Mouse (Mus musculus): ENCODE results near the gene Prelp. TPM values are rescaled to one million over a fixed set of nuclear protein-coding genes. Genes with fewer than 3 reads are reported as not detected.

Gene Prelp
- total RNA-seq, 2 experiments from 2014 or later = not detected

DNA sequence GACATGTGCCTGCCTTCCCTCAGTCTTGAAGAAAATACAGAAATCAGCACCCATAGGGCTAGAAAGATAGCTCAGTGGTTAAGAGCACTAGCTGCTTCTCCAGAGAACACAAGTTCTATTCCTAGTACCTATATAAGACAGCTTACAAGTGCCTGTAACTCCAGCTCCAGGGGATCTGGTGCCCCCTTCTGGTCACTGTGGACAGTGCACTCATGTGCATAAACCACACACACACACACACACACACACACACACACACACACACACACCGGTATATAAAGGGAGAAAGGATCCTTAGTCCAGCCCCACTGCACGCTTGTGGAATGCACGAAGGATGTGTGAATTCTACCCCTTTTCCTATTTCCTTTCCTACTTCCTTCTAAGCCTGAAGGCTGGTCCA lies 15.0 kb upstream of the Prelp start:
- ATAC-seq (replicated peaks; ENCODE audit: poor library complexity, severe bottlenecking) = no peak

DNA sequence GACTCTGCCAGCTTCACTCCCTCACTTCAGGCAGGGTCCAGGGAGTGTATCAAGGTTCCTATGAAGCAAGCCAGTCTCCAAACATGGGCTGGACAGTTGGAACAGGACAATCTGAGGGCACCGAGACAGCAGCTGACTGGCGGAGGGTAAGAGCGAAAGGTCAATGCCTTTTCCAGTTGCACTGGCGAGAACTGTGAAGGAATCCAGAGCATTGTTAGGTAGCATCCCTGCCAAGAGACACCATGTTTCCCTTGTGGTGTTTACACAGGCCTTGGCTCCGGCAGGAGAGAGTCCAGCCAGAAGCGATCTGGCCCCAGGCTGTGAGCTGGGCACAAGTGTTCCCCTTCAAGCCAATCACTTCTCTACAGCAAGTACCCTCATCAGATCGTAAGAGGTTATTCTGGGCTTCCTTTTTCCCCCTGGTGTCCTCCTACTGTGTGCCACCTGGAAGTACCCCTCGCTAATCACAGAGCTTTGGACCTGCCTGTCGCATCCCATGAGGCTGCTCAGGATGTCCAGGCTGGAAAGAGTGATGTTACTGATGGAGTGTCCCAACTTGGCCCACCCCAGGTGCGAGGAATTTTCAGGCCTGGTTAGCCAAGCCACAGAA lies 13.2 kb upstream of the Prelp start:
- ATAC-seq (replicated peaks; ENCODE audit: poor library complexity, severe bottlenecking) = no peak

DNA sequence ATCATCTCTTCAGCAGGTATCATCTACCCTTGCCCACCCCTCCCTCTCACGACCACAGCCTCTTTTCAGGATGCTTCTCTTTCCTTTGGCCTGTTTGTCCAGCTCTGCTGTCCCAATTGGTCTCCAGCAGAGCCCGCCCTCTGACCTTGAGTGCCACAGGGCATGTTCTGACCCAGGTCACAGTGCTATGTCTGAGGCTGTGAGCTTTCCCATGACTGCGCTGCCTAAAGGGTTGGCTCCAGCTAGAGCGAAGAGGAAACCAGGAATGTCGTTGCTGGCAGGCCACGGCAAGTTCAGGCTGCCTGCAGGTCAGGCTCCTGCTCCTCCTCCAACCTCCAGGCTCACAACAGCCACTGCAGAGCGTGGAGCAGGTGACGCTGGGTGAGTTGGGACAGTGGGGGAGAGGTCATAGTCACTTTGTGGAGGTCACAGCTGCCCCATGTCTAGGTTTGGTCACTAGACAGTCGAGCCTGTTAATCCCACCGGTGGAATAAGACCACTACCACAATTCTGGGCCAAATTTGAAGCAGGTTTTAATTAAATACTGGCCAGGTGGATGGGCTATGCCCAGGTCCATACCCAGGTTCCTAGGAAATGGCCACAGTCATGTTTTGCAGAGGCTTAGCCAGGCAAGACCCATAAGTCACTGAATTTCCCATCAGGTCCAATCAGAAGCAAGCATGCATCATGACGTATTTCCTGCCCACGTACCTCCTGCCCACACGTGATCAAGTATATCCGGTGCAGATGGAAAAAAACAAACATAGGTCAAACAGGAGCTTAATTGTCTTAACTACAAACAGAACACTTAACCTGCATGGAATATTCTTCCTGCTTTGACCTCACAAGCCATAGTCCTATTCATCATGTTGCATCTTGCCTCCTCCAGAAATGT lies 12.3 kb upstream of the Prelp start:
- ATAC-seq (replicated peaks; ENCODE audit: poor library complexity, severe bottlenecking) = no peak

DNA sequence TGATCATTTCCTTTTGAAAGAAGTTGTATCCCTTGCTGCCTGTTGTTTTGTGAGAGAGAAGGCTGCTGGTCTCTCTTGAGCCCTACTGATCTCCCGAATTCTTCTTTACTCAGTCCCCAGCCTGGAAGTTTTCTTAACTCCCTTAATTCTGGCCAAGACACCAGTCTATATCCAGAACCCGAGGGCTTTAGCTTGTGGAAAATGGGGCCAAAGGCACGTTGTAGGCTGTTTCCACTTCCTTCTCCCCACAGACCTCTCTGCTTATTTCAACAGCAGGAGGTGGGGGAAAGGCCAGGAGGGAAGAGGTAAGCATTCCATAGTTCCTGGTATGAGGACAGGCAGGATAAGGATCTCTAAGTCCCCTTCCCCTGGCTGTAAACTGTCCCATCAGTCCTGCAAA lies 8.8 kb upstream of the Prelp start:
- no peak for ATAC-seq (replicated peaks; ENCODE audit: poor library complexity, severe bottlenecking)

DNA sequence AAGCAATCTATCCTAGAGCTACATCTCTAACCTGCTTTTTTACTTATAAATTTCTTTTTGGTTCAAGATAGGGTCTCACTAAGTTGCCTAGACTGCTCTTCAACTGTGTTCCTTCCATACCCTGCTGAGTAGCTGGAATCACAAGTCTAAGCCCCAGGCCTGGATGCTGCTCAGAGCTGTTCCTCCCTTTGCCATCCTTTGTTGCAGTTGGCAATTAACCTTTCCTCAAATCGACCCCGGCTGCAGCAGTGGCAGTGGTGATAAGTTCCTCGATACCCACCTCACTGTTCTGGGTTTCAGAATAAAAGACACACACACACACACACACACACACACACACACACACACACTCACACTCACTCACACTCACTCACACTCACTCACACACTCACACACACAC lies 4.0 kb upstream of the Prelp start:
- ATAC-seq (replicated peaks; ENCODE audit: poor library complexity, severe bottlenecking) = no peak

DNA sequence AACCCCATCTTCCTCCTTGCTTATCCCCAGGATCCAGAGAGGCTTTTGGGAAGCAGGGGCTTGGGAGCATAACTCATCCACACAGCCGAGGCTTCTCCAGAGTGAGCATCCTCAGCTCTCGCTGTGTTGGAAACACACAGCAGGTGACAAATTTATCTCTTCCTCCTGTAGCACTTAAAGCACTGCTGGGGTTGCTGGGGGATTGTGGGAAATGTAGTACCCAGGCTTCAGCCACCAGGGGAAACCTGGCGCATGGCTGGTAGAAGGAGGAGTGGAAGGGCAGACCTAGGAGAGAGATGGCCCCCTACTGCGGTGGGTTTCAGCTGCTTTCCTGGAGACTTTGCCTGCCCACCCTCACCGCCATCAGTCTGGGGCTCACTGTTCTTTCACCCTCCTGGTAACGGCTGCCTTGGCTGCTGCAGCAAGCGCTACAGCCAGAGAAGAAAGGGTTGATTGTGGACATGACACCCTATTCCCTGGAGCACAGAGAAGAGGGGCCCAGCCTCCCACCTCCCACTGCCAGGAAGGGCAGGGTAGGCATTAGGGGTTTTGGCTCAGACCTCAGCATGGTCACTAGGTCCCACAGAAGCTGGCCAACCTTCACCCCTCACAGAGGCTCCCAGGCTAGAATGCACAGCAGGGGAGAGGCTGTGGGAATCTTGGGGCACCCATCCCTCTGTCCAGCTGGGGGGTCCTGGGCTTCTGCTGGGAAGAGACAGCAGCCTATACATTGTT lies 3.1 kb upstream of the Prelp start:
- ATAC-seq (replicated peaks; ENCODE audit: poor library complexity, severe bottlenecking) = no peak; the same call in 1 of the 2 replicates

DNA sequence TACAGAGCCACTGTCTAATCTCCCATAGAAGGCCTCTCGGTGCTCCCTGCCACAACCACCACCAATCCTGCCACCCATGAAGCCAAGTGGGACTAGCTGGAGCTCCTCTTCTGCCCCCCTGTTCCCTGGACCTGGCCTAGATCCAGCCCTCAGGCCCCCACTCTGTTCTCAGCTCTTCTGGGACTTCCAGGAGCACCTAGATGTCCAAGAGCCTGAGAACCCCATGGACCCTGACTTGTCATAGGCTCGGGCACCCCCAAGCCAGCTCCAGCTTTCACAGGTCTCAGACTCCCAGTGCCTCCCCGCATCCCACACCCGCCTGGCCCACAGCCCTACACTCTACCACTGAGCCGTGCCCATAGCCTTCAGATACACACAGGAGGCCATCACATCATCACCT lies 1.9 kb upstream of the Prelp start:
- ATAC-seq (replicated peaks; ENCODE audit: poor library complexity, severe bottlenecking) = no peak

DNA sequence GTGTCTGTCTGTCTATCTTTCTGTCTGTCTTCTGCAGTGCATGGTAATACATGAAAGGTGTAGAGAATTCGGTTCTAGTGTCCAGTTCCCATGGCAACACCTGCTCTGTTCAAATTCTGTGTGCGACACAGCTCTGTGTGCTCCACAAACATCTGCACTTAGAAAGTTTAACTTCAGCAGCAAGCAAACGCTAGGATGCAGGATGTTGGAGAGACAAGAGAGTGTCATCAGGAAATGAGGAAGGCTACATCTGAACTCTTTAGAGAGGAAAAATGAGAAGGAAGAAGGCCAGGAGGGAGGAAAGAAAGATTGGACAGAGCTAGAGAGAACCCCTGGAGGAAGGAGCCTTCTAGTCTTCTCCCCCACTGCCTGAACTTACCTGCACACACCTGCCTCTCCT lies 338 bp downstream of the Prelp start:
- no peak for ATAC-seq (replicated peaks; ENCODE audit: poor library complexity, severe bottlenecking)

DNA sequence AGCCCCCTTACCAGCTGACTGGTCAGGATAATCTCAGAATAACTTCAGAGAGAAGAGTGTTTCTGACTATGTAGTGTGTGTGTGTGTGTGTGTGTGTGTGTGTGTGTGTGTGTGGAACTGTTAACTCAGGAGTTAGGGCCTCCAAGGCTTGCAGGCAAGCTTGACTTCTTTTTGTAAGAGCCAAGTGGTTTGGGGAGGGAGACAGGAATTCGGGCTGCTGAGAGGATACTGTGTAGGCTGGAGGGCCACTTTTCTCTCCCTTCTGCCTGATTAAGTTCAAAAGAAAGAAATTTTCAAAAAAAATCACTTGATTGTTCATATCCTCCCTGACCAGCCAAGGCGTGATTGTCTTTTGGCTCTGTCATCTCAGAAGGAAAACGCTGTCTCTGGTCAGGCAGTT lies 813 bp downstream of the Prelp start:
- ATAC-seq (replicated peaks; ENCODE audit: poor library complexity, severe bottlenecking) = no peak

DNA sequence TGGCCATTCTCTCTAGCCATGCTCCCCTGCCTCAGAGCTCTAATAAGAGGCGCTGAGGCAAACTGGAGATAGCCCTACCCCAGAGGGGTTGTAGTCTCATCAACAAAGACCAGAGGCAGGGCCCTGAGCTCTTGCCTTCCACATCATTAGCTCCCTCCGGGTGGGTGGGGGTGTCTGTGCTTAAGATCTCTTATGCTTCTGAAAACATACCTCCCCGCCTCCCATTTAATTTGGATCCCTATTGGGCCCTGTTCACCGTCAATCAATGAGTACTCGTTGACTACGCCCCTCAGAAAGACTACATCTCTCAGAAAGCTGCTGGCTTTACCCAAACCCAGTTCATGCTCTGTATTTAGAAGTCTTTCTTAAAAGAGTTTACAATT lies 3.1 kb downstream of the Prelp start:
- no peak for ATAC-seq (replicated peaks; ENCODE audit: poor library complexity, severe bottlenecking)

DNA sequence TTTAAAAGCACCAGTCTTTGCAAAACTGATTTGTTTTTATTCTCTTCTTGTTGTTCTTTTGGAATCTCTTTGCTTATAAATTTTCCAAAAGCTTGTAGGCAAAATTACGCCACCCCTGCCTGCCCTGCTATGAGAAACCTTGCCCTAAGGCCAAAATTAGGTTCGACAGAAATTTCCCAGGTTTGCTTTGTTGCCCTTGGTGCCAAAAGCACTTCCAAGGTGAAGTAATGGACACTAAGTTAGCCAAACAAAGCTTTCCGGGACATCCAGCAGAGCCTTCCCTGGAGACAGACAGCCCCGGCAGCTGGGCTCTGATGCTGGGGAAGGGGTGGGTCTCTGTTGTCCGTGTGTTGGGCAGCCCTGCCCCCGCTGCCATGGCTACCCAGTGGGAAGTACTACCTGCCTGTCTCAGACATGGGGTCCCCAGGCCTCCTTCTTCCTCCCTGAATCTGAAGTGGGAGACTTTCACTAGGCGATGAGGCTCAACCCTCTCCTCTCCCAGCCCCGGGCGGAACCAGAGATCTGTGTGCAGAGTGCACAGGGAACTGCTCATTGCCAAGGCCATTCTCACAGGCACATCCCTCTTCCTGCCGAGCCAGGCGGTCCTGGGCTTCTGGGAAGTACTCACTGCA lies 3.6 kb downstream of the Prelp start:
- no peak for ATAC-seq (replicated peaks; ENCODE audit: poor library complexity, severe bottlenecking)

DNA sequence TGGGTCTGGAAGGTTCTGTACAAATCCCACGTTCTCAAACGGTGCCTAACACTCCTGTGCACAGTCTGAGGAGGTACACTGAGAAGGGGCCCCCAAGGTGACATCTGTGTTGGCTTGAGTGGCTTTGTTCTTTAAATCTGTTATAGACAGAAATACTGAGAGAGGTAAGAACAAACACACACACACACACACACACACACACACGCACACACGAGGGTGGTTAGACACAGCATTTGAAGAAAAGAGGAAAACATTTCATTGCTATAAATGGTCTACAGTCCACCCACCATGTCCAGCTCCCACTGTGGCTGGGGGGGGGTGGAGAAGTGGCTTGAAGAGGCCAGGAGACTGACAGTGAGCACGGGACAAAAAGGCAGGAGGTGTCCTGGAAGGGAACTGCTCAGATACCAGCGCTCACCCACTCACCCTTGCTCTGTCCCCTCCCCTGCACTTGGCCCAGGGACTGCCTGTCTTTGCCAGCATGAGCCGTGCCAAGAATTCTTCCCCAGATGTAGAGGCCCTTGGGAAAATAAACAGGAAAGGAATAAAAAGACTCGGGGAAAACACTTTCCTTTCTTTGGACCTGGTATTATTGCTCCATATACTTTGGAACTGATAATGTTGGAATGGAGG lies 5.4 kb downstream of the Prelp start:
- ATAC-seq (replicated peaks; ENCODE audit: poor library complexity, severe bottlenecking) = no peak

DNA sequence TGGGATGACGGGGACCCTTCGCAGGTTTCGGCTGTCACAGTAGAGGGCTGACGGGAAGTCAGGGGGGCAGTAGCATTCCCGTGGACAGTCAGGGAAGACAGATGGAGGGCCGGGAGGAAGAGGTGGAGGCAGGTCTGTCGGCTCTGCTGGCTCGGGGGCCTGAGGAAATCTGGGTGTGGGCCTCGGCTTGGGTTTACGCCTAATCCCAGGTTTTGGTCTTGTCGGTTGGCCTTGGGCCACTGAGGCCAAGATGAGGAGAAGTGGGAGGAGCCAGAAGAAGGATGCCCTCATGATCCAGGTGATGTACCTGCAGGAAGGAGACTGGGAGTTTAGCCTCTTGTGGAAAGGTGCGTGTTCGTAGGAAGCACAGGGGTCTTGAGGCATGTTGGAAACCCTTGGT lies 6.1 kb downstream of the Prelp start:
- ATAC-seq (replicated peaks; ENCODE audit: poor library complexity, severe bottlenecking) = no peak

DNA sequence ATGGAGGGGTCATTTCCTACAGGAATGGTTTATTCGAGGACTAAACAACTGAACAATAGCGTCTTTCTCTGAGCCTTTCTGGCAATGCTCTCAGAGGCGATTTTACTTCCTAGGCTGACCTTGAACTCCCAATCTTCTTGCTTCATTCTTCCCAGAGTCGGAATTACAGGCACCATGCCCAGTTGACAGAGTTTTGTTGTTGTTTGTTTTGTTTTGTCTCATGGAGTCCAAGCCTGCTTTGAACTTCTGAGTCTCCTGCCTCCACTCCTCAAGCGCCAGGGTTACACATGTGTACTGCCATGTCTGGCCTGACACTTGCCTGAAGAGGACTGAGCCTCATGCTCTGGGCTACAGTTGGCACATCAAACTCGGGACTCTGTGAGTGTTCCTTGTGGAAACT lies 8.2 kb downstream of the Prelp start:
- no peak for ATAC-seq (replicated peaks; ENCODE audit: poor library complexity, severe bottlenecking)

DNA sequence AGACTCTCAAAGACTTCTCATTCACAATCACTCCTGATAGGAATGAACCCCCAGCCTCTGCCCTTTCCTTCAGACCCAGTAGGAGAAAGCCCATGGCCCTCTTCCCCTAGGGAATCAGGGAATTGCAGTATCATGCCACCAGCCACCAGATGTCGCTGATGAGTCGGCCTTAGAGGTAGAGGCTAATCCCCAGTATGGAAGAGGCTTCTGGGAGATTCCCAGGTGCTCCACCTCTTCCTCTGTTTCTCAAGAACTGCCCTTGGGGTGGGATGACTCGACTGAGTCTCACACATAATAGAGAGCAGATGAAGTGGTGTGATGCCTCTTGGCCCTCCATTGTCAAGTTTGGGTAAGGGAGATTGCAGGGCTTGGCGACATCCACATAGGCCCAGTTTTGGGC lies 9.8 kb downstream of the Prelp start:
- ATAC-seq (replicated peaks; ENCODE audit: poor library complexity, severe bottlenecking) = peak; percentile 55

DNA sequence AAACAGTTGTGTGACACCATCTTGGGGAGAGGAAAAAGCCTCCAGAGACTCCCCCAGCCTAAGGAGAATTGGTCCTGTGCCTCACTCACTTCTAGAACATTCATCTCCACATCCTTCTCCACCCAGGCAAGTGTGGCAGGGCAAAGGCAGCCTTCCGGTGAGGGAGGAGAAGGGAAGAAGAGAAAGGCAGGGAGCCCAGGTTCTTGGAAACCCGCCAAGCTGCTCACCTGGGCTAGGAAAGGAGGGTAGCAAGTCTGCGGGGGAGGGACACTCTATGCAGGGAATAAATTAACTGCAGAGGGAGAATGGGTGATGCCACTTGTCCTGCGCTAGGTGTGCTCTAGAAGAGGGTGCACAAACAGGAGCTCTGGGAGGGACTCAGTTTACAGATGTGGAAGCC lies 10.2 kb downstream of the Prelp start:
- ATAC-seq (replicated peaks; ENCODE audit: poor library complexity, severe bottlenecking) = no peak

DNA sequence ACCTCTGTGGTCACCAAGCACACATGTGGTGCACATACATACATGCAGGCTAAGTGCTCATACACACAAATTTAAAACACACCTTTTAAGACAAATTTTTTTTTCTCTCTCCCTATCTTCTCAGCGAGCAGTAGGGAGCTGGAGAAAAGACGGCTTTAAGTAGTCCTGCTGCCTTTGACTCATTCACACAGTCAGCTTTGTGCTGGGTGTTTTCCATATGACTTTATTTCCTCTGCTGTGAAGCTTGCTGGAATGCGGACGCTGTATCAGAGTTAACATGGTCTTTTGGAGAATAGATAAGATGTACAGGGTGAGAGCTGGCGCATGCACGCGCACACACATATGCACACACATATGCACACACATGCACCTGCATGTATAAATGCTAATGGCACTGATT lies 11.1 kb downstream of the Prelp start:
- no peak for ATAC-seq (replicated peaks; ENCODE audit: poor library complexity, severe bottlenecking)

DNA sequence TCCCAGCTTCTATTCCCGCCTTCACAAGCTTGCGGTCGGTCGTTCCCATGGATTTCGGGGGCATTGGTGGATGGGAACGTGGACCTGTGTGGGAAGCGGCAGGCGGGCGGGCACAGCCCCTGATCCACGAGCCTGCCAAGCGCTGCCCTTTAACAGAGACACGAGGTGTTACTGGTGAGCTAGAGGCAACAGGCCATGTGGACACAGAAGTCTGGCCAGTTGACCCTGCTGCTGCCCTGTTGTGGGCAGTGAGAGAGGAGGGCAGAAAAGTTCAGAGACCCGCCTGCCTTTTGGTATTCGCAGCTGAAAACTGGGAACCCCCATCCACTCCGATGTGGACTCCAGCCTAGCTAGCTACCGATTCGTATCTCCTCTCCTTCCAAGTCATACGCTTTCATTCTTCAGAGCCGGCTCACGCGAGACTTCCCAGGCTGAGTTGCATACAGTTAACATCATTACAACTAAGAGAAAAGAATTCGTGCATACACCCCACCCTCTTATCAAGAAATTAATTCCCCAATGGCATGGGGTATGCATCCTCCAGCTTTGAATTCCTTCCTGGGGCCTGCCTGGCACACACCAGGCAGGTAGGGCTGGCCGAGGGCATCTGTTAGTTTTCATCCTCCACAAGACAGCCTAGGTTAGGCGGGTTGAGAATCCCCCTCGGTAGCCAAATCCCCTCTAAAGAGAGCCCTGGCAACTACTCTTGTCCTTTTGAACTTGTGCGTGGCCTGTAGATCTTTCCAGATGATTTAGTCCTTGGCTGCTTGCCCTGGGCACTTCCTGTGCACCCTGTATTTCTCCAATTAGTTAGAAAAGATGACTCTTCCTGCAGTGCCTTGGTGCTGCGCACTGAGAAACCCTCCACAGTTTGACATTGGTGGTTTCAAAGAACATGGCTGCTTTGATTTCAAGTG lies 12.3 kb downstream of the Prelp start:
- ATAC-seq (replicated peaks; ENCODE audit: poor library complexity, severe bottlenecking) = no peak

DNA sequence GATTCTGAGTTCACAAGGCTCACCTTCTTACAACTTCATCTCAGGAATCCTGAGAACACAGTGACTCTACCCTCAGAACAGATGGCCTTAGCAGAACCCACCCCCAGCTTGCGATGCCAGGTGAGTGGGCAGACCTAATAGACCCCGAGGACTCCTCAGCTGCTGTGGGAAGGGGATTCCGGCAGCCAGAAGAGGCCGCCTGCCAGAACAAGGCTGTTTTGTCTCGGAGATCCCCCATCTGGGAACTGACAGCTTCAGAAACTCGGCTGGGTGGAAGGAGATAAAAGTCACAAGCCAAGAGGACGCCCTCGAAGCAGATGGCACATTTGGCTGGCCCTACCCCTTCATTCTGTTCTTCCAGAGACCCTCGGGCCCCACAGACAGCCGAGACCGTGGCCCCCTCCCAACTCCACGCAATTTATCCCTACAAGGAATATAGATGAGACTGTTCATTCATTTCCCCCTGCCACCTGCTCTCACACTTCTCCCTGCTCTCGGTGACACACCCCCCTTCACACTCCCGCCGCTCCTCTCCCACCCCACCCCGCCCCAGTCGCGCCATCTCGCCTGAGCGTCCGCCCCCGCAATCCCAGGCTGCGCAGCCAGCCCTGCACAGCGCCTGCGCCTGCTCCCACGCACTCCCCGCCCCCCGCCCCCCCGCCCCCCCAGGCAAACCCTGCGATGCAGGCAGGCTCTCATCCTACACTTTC lies 13.1 kb downstream of the Prelp start, which contains the start of gene Optc:
Optc (minus strand) TSS at position 51 of the 710 bp plus-strand sequence.
- ATAC-seq (replicated peaks; ENCODE audit: poor library complexity, severe bottlenecking) = no peak; the same call in 1 of the 2 replicates

All from granulocyte monocyte progenitor cell, adult 5-6 weeks (primary cell).